Mouse (Mus musculus) ovary, adult 18-20 months (tissue): ENCODE measurements around the gene Hfe.
A peak's percentile ranks its signal among the peaks of the same experiment; 100 is the strongest.
"Not testable (repeated sequence)": the region's sequence is repeated elsewhere in the genome, so short reads cannot be mapped to it uniquely, and the experiment has no call there.

Source experiments
- DNase-seq: peaks from one replicate; pipeline ENCODE4 v3.0.0; 2022; ENCODE audit warnings: low spot score, mixed read lengths

The Hfe gene

DNA sequence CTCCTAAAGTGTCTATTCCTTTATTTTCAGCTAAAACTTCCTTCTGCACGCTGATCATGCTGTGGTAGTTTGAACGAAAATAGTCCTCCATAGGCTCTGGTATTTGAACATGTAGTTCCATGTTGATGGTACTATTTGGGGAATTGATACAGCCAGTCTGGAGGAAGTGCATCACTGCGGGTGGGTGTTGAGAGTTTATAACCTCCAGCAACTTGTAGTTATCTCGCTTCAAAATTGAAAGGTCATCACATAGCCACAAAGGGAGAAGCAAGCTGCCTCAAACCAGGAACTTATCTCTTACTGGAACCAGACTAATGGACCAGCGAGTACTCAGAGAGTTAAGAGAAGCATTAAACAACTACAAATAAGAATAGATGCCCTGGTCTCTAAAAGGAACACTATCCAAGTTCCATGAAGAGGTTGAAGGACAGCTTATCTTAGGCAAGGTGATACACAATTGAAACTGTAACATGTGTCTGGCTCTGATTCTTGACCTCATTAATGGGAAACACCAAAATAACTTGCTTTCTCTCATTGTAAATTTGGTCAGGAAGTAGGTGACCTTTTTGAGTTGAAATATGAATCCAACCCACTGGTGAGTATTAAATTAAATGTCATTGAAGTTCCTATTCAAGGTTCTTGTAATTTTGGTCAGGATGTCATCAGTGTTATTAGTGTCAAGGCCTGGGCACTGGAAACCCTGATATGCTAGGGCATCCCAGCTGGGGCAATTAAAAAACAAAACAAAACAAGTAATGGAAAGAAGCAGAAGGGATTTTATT, 5.8 kb upstream of the Hfe start:
- no peak for DNase-seq

DNA sequence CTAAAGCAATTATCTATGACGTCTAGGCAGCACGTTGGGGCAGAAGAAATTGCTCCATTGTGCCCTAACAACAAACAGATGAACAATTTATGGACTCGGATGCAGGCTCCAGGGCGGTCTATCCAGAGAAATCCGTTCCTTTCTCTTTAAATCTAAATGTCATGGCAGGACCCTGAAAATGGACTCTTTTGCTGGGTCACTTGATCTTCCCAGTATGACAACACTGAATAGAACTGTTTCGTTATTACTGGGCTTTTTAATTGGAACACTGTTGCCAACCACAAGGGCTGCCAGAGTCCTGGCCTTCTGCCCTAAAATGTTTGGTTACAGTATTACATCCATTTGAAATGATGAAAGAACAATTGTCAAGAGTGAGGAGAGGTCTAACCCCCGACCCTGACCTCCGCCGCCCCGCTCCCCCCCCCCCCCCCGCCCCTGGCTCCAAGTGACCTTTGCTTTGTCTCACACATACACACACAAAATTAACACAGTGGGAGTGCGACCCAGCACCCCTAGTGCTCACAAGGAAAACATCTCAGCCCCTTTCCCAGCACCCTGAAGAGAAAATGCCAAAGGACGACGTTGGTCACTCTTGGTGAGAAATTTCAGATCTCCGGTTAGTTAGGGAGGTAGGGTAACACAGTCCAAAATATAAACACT, 810 bp downstream of the Hfe start:
- DNase-seq = no peak

DNA sequence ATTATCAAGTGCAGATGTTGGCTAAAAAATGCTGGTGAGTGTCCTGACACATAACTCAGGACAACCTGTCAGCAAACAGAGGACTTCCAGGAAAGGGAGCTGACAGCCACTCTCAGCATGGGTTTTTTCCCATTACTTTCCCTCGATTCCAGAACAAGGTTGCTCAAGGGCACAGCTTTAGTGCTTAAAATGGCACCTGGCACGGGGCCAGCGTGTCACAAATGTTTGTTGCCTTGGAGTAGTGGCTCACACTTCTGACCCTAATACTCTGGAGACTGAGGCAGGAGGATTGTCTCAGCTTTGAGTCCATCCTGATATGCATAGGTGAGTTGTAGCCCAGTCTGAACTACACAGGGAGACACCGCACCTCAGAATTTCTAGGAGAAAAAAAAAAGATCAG, 2.0 kb downstream of the Hfe start:
- no peak for DNase-seq

GRCm38 (mm10) chr13:23708041-23708440, 2.6 kb downstream of the Hfe start:
- DNase-seq = no peak

DNA sequence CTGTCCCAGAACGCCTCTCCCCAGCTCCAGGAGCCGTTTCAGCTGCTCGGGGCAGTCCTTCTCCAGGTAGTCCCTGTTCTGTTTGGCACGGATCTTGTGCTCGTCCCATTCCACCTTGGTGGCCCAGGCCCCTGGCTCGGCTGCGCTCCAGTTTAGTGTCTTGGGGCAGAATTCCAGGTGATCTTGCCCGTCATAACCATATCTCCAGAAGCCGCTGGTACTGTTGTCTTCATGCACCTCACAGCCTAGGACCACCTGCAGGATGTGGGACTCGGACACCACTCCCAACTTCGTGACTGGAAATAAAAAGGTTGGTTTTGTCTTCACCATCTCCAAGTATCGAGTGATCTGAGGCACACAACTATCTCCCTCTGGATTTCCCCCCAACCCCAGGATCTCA, 3.9 kb downstream of the Hfe start:
- DNase-seq = no peak

DNA sequence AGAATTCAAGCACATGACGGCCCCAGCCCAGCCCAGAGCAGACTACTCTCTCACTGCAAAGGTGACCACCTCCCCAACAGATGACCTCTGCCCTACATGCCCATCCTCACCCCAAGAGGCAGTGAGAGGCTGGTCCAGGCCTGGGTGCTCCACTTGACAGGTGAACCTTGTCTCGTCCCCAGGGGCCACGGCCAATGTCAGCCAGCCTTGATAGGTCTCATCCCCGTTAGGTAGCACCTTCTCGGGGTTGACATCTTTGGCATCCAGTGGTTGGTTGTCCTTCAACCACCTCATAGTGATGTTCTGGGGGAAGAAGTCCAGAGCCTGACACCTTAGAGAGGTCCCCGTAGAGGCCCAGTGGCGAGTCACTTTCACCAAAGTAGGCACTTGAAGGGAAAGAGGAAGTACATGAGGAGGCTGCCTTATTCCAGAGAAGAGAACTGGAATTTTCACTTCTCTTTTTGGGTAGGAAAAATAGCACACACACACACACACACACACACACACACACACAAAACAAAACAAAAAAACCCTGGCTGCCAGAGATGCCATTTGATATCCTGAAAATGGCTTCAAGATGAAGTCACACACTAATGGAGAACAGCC, 4.8 kb downstream of the Hfe start:
- no peak for DNase-seq

GRCm38 (mm10) chr13:23702801-23703200, 7.9 kb downstream of the Hfe start:
- DNase-seq = not testable (repeated sequence)

DNA sequence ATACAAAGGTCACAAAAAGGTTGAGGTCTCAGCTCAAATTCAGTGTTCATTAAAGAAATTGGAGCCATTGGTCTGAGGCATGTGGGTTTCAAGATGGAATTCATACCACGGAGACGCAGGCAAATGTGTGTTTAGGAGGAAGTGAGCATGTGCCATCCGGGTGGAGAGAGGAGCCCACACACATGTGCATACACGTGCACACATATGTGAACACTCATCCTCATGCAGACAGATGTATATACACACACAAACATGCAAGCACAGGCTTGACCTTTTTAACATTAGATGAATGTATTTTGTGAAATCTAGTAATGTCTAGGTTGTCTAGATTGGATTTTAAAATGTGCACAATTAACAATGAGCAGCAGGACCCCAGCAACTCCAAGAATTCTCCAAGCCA, 8.4 kb downstream of the Hfe start:
- DNase-seq = no peak

- DNase-seq = peak; percentile 48
Measured at GRCm38 (mm10) chr13:23700786-23701520, 9.7 kb downstream of the Hfe start.

DNA sequence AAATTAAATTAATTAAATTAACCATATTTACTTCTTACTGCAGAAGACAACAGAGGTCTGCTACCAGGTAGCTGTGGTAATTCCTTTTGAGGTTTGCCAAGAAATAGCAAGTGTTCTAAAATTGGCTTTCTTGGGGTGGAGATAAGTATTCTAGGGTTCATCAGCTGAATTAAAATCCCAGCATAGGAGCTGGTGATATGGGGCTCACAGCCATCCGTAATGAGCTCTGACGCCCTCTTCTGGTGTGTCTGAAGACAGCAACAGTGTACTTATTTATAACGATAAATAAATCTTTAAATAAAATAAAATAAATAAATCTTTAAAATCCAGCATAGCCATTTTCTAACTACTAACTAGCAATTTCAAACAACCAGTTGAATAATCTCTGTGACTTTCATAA, 10.9 kb downstream of the Hfe start:
- DNase-seq = no peak

DNA sequence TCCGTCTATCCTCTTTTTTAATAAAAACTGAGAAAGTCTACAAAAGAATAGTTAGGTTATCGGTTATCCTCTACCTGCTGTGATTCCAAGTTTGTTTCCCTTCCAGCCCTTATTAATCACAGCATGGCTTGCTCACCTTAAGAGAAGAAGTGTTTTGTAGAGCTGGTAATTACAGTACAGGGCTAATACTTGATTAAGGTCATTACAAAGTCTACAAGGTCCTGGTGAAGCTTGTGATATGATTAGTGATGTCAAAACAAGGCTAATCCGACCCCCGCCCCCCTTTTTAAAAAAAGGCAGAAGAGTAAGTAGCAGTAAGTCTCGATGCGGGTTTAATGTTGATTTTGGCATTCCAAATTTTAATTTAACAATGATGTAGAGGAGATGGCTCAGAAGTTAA, 11.7 kb downstream of the Hfe start:
- no peak for DNase-seq

- peak; percentile 97 for DNase-seq
Measured at GRCm38 (mm10) chr13:23698300-23698693, 12.4 kb downstream of the Hfe start, which contains the start of gene Hist1h4c. Gene Hist1h4c (minus strand): TSS chr13:23698454.

GRCm38 (mm10) chr13:23697491-23698299, 13.0 kb downstream of the Hfe start:
- DNase-seq = no peak

DNA sequence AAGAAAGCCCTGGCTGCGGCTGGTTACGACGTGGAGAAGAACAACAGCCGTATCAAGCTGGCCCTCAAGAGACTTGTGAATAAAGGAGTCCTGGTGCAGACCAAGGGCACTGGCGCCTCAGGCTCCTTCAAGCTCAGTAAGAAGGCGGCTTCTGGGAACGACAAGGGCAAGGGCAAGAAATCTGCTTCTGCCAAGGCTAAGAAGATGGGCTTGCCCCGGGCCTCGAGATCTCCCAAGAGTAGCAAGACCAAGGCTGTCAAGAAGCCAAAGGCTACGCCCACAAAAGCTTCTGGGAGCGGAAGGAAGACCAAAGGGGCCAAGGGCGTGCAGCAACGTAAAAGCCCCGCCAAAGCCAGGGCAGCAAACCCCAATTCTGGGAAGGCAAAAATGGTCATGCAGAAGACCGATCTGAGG, 14.6 kb downstream of the Hfe start:
- DNase-seq = peak; percentile 64

DNA sequence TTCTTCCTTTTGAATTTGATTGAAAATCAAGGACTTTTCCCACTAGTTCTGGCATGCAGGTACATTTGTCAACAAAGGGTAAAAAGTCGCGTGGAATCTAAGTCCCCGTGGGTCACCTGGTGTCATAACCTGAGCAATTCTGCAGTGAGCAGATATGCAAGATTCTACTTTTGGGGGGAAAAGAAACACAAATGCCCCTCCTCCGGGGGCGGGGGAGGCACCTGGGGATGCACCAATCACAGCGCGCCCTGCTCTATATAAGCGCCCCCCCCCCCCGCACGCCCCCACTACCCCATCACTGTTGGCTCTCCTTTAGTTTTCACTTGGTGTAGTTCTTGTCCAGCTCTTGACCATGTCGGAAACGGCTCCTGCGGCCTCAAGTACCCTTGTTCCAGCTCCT, 15.1 kb downstream of the Hfe start, which contains the start of gene Hist1h1t:
Gene Hist1h1t (plus strand): TSS at position 301 of the 400 bp plus-strand sequence.
- no peak for DNase-seq

- DNase-seq = no peak
Measured at GRCm38 (mm10) chr13:23694956-23695355, 15.7 kb downstream of the Hfe start.

- no peak for DNase-seq
Measured at GRCm38 (mm10) chr13:23693856-23694440, 16.7 kb downstream of the Hfe start.

GRCm38 (mm10) chr13:23689459-23689858, 21.2 kb downstream of the Hfe start:
- DNase-seq = no peak

GRCm38 (mm10) chr13:23688956-23689355, 21.7 kb downstream of the Hfe start:
- no peak for DNase-seq

- no peak for DNase-seq
Measured at GRCm38 (mm10) chr13:23687907-23688306, 22.7 kb downstream of the Hfe start.

DNA sequence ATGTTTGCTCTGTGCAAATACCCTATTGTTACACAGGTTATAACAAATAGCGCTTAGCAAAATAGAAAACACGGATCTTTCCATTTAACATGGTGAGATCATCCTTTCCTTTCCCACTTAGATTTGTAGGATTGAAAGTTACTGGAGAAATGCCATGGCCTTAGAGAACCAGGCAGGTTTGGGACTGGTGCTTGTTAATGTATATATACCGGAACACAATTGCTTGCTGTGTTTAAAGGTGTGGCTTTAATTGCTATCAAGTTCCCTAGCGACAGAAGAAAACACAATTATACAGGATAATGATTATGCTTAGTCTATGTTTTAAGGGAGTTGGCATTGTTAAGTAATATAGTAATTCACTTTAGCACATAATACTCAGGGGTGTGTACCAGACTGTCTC, 23.5 kb downstream of the Hfe start:
- DNase-seq = no peak
